Mouse (Mus musculus) layer of hippocampus, adult 18-20 months (tissue): ENCODE results near the gene Myom1. TPM values are rescaled to one million over a fixed set of nuclear protein-coding genes. Genes with fewer than 3 reads are reported as not detected.
"Not testable (repeated sequence)": the region's sequence is repeated elsewhere in the genome, so short reads cannot be mapped to it uniquely, and the experiment has no call there.

Experiments
- DNase-seq, 2 experiments: peaks; one replicate each; pipeline ENCODE4 v3.0.0; 2022; ENCODE audit warnings: low spot score in 2 of 2
- long read RNA-seq: library from polyadenylated mRNA; stranded (forward); transcript quantifications from one replicate; pipeline ENCODE4 v2.0.0, GENCODE M21; 2021
- total RNA-seq, 2 experiments: library from RNA; stranded (reverse); gene quantifications; 2 replicates each; pipeline ENCODE4 v1.2.3; 2021

Gene Myom1
- total RNA-seq = 1 to 10 TPM; 1.4 to 2.6 TPM
- long read RNA-seq, partial matches to known transcripts = 0 of 3 reads
- long read RNA-seq, other reads (novel, unspliced or antisense) = 3 of 3 reads

GRCm38 (mm10) chr17:71002081-71002743 lies at the start of gene Myom1:
Gene Myom1 (plus strand): TSS chr17:71002633.
- peak; percentile 96 to 98 for DNase-seq

- DNase-seq = peak; percentile 95 to 99
Measured at GRCm38 (mm10) chr17:70963546-70963945, 38.9 kb upstream of the Myom1 start.

- no peak for DNase-seq
Measured at GRCm38 (mm10) chr17:70965281-70965680, 37.2 kb upstream of the Myom1 start.

GRCm38 (mm10) chr17:70966126-70966525 lies 36.3 kb upstream of the Myom1 start:
- DNase-seq = no peak

- no peak for DNase-seq
Measured at GRCm38 (mm10) chr17:70967191-70967590, 35.2 kb upstream of the Myom1 start.

- DNase-seq = no peak
Measured at GRCm38 (mm10) chr17:70967646-70968045, 34.8 kb upstream of the Myom1 start.

GRCm38 (mm10) chr17:70968606-70969191 lies 33.7 kb upstream of the Myom1 start:
- peak in 1 of 2 experiments; percentile 35 for DNase-seq

GRCm38 (mm10) chr17:70971206-70971605 lies 31.2 kb upstream of the Myom1 start:
- DNase-seq = no peak

GRCm38 (mm10) chr17:70973398-70973797 lies 29.0 kb upstream of the Myom1 start:
- DNase-seq = no peak

GRCm38 (mm10) chr17:70974065-70974464 lies 28.4 kb upstream of the Myom1 start:
- not testable (repeated sequence) for DNase-seq

GRCm38 (mm10) chr17:70977799-70978198 lies 24.6 kb upstream of the Myom1 start:
- DNase-seq = no peak

GRCm38 (mm10) chr17:70979345-70980223 lies 22.8 kb upstream of the Myom1 start:
- DNase-seq = no peak

- DNase-seq = no peak
Measured at GRCm38 (mm10) chr17:70985501-70986354, 16.7 kb upstream of the Myom1 start.

- DNase-seq = no peak
Measured at GRCm38 (mm10) chr17:70986355-70986740, 16.1 kb upstream of the Myom1 start.

GRCm38 (mm10) chr17:70986831-70987660 lies 15.4 kb upstream of the Myom1 start:
- DNase-seq = no peak

GRCm38 (mm10) chr17:70988337-70988767 lies 14.1 kb upstream of the Myom1 start:
- DNase-seq = no peak

GRCm38 (mm10) chr17:70989430-70989829 lies 13.0 kb upstream of the Myom1 start:
- DNase-seq = no peak

GRCm38 (mm10) chr17:70989991-70990390 lies 12.4 kb upstream of the Myom1 start:
- peak in 1 of 2 experiments; percentile 51 for DNase-seq

GRCm38 (mm10) chr17:70990403-70991303 lies 11.8 kb upstream of the Myom1 start:
- peak; percentile 77 to 82 for DNase-seq
